Mouse (Mus musculus): Measurements from ENCODE around the gene D8Ertd738e. TPM values are rescaled to one million over a fixed set of nuclear protein-coding genes. Genes with fewer than 3 reads are reported as not detected.

Gene D8Ertd738e
- polyA plus RNA-seq, 1 experiment from 2014 or later, result 304 TPM

GRCm38 (mm10) chr8:84273968-84274367 lies 24.4 kb upstream of the D8Ertd738e start:
- WGBS, result 86% methylated on average over 3 of the region's 3 CpGs
- H3K9ac ChIP-seq (ENCODE audit: low read length), result no peak overlapping the region
- no peak overlapping the region for H3K4me3 ChIP-seq (ENCODE audit: low read depth, low read length)
- ATAC-seq (ENCODE audit: low FRiP score) (no peak), DNase-seq (ENCODE audit: low spot score, missing footprints) (no peak)
- peaks cover 5% of the 10 kb centered on the region for H3K4me1 ChIP-seq (ENCODE audit: control insufficient read depth, insufficient read depth, low read length)
- no peak overlapping the region for H3K4me2 ChIP-seq
- H3K36me3 ChIP-seq (ENCODE audit: control insufficient read depth, insufficient read depth, low read length), result no peaks in the 10 kb centered on the region
- no peaks in the 10 kb centered on the region for H3K27me3 ChIP-seq (ENCODE audit: control insufficient read depth, insufficient read depth, low read length)
- no peaks in the 10 kb centered on the region for H3K9me3 ChIP-seq (ENCODE audit: control insufficient read depth, low read length)
- no peak overlapping the region for H3K27ac ChIP-seq (ENCODE audit: low read depth, low read length)

GRCm38 (mm10) chr8:84272302-84272701 lies 22.8 kb upstream of the D8Ertd738e start:
- Histone ChIP-seq H3K4me1 (ENCODE audit: control insufficient read depth, insufficient read depth, low read length) (peaks cover 5% of the 10 kb centered on the region), H3K9ac (ENCODE audit: low read length) (no peak overlapping the region), H3K27me3 (ENCODE audit: control insufficient read depth, insufficient read depth, low read length) (no peaks in the 10 kb centered on the region), H3K9me3 (ENCODE audit: control insufficient read depth, low read length) (no peaks in the 10 kb centered on the region), H3K4me3 (ENCODE audit: low read depth, low read length) (no peak overlapping the region), H3K4me2 (no peak overlapping the region), H3K27ac (ENCODE audit: low read depth, low read length) (no peak overlapping the region), H3K36me3 (ENCODE audit: control insufficient read depth, insufficient read depth, low read length) (no peaks in the 10 kb centered on the region)
- 86% methylated on average over 4 of the region's 4 CpGs for WGBS
- ATAC-seq (ENCODE audit: low FRiP score) (no peak), DNase-seq (ENCODE audit: low spot score, missing footprints) (no peak)

GRCm38 (mm10) chr8:84269950-84270773 lies 20.6 kb upstream of the D8Ertd738e start, which contains the start of gene Ccdc130:
Gene Ccdc130, minus strand, starts transcription at chr8:84270380.
- peaks cover 5% of the 10 kb centered on the region for H3K4me1 ChIP-seq (ENCODE audit: control insufficient read depth, insufficient read depth, low read length)
- DNase-seq (ENCODE audit: low spot score, missing footprints), result peak; percentile 99
- peak within 1 kb of the TSS; percentile 80 for H3K9ac ChIP-seq (ENCODE audit: low read length)
- no peaks in the 10 kb centered on the region for H3K27me3 ChIP-seq (ENCODE audit: control insufficient read depth, insufficient read depth, low read length)
- no peaks in the 10 kb centered on the region for H3K36me3 ChIP-seq (ENCODE audit: control insufficient read depth, insufficient read depth, low read length)
- no peak within 1 kb of the TSS; the same call in 1 of the 2 replicates for H3K27ac ChIP-seq (ENCODE audit: low read depth, low read length)
- peak within 1 kb of the TSS; percentile 80 for H3K4me2 ChIP-seq
- ATAC-seq (ENCODE audit: low FRiP score), result peak; percentile 99
- H3K4me3 ChIP-seq (ENCODE audit: low read depth, low read length), result peak within 1 kb of the TSS; percentile 81
- no peaks in the 10 kb centered on the region for H3K9me3 ChIP-seq (ENCODE audit: control insufficient read depth, low read length)
- under 1% methylated on average over 44 of the region's 44 CpGs for WGBS

GRCm38 (mm10) chr8:84261098-84261497 lies 11.6 kb upstream of the D8Ertd738e start:
- peaks cover 15% of the 10 kb centered on the region for H3K36me3 ChIP-seq (ENCODE audit: control insufficient read depth, insufficient read depth, low read length)

GRCm38 (mm10) chr8:84256822-84257610 lies 7.5 kb upstream of the D8Ertd738e start, which contains the start of gene Mri1:
Gene Mri1, minus strand, starts transcription at chr8:84257326.
- peaks cover 27% of the 10 kb centered on the region for H3K36me3 ChIP-seq (ENCODE audit: control insufficient read depth, insufficient read depth, low read length)
- ATAC-seq (ENCODE audit: low FRiP score), result peak; percentile 85
- peak within 1 kb of the TSS; percentile 85 for H3K9ac ChIP-seq (ENCODE audit: low read length)
- peak within 1 kb of the TSS; percentile 66 for H3K27ac ChIP-seq (ENCODE audit: low read depth, low read length)
- peak within 1 kb of the TSS; percentile 62 for H3K4me3 ChIP-seq (ENCODE audit: low read depth, low read length)
- no peaks in the 10 kb centered on the region for H3K27me3 ChIP-seq (ENCODE audit: control insufficient read depth, insufficient read depth, low read length)
- peaks cover 13% of the 10 kb centered on the region for H3K4me1 ChIP-seq (ENCODE audit: control insufficient read depth, insufficient read depth, low read length)
- H3K9me3 ChIP-seq (ENCODE audit: control insufficient read depth, low read length), result no peaks in the 10 kb centered on the region
- peak within 1 kb of the TSS; percentile 97 for H3K4me2 ChIP-seq
- DNase-seq (ENCODE audit: low spot score, missing footprints), result peak; percentile 99
- WGBS, result under 1% methylated on average over 64 of the region's 64 CpGs

More at GRCm38 (mm10) chr8:84261098-84261497, 11.6 kb upstream of the D8Ertd738e start:
- Histone ChIP-seq H3K4me2 (no peak overlapping the region), H3K4me3 (ENCODE audit: low read depth, low read length) (no peak overlapping the region), H3K9ac (ENCODE audit: low read length) (no peak overlapping the region), H3K4me1 (ENCODE audit: control insufficient read depth, insufficient read depth, low read length) (peaks cover 11% of the 10 kb centered on the region), H3K27me3 (ENCODE audit: control insufficient read depth, insufficient read depth, low read length) (no peaks in the 10 kb centered on the region), H3K27ac (ENCODE audit: low read depth, low read length) (no peak overlapping the region), H3K9me3 (ENCODE audit: control insufficient read depth, low read length) (no peaks in the 10 kb centered on the region)
- no peak for DNase-seq (ENCODE audit: low spot score, missing footprints)
- ATAC-seq (ENCODE audit: low FRiP score), result no peak
- WGBS, result 93% methylated on average over 4 of the region's 4 CpGs

GRCm38 (mm10) chr8:84256458-84256821 lies 6.9 kb upstream of the D8Ertd738e start:
- 13% methylated on average over 6 of the region's 6 CpGs for WGBS
- H3K36me3 ChIP-seq (ENCODE audit: control insufficient read depth, insufficient read depth, low read length), result peaks cover 30% of the 10 kb centered on the region
- H3K9ac ChIP-seq (ENCODE audit: low read length), result peak overlapping the region; percentile 85
- H3K4me3 ChIP-seq (ENCODE audit: low read depth, low read length), result peak overlapping the region; percentile 62
- peaks cover 13% of the 10 kb centered on the region for H3K4me1 ChIP-seq (ENCODE audit: control insufficient read depth, insufficient read depth, low read length)
- no peaks in the 10 kb centered on the region for H3K27me3 ChIP-seq (ENCODE audit: control insufficient read depth, insufficient read depth, low read length)
- peak overlapping the region; percentile 66; the same call in 1 of the 2 replicates for H3K27ac ChIP-seq (ENCODE audit: low read depth, low read length)
- ATAC-seq (ENCODE audit: low FRiP score), result peak; percentile 28; the same call in 1 of the 2 replicates
- DNase-seq (ENCODE audit: low spot score, missing footprints), result peak; percentile 96
- H3K4me2 ChIP-seq, result peak overlapping the region; percentile 97
- H3K9me3 ChIP-seq (ENCODE audit: control insufficient read depth, low read length), result no peaks in the 10 kb centered on the region

GRCm38 (mm10) chr8:84255858-84256257 lies 6.3 kb upstream of the D8Ertd738e start:
- peak overlapping the region; percentile 97 for H3K4me2 ChIP-seq
- H3K27ac ChIP-seq (ENCODE audit: low read depth, low read length), result no peak overlapping the region
- H3K4me1 ChIP-seq (ENCODE audit: control insufficient read depth, insufficient read depth, low read length), result peaks cover 13% of the 10 kb centered on the region
- H3K4me3 ChIP-seq (ENCODE audit: low read depth, low read length), result peak overlapping the region; percentile 62
- no peaks in the 10 kb centered on the region for H3K9me3 ChIP-seq (ENCODE audit: control insufficient read depth, low read length)
- ATAC-seq (ENCODE audit: low FRiP score), result no peak
- DNase-seq (ENCODE audit: low spot score, missing footprints), result no peak
- H3K27me3 ChIP-seq (ENCODE audit: control insufficient read depth, insufficient read depth, low read length), result no peaks in the 10 kb centered on the region
- H3K36me3 ChIP-seq (ENCODE audit: control insufficient read depth, insufficient read depth, low read length), result peaks cover 27% of the 10 kb centered on the region
- peak overlapping the region; percentile 85 for H3K9ac ChIP-seq (ENCODE audit: low read length)
- WGBS, result 78% methylated on average over 3 of the region's 3 CpGs

- no peak for DNase-seq (ENCODE audit: low spot score, missing footprints)
- 89% methylated on average over 2 of the region's 2 CpGs for WGBS
- ATAC-seq (ENCODE audit: low FRiP score), result no peak
Measured at GRCm38 (mm10) chr8:84241821-84242220, 7.7 kb downstream of the D8Ertd738e start.

More at GRCm38 (mm10) chr8:84241821-84242220, 7.7 kb downstream of the D8Ertd738e start:
- H3K9me3 ChIP-seq (ENCODE audit: control insufficient read depth, low read length), result no peaks in the 10 kb centered on the region
- H3K27ac ChIP-seq (ENCODE audit: low read depth, low read length), result no peak overlapping the region
- no peaks in the 10 kb centered on the region; the same call in 1 of the 2 replicates for H3K4me1 ChIP-seq (ENCODE audit: control insufficient read depth, insufficient read depth, low read length)
- no peak overlapping the region for H3K9ac ChIP-seq (ENCODE audit: low read length)
- no peak overlapping the region for H3K4me2 ChIP-seq
- no peak overlapping the region for H3K4me3 ChIP-seq (ENCODE audit: low read depth, low read length)
- H3K27me3 ChIP-seq (ENCODE audit: control insufficient read depth, insufficient read depth, low read length), result no peaks in the 10 kb centered on the region
- H3K36me3 ChIP-seq (ENCODE audit: control insufficient read depth, insufficient read depth, low read length), result peaks cover 15% of the 10 kb centered on the region; the same call in 1 of the 2 replicates
